Mouse (Mus musculus) midbrain, embryonic 13.5 days (tissue): ENCODE measurements around the gene Ppp4c. TPM values are rescaled to one million over a fixed set of nuclear protein-coding genes. Genes with fewer than 3 reads are reported as not detected.
A peak's percentile ranks its signal among the peaks of the same experiment; 100 is the strongest.

Experiments used
- ATAC-seq: fragments of 200-750 bp; cut with Nextera tagmentation; 2 replicates; pipeline ENCODE4 v1.8.0; 2017; ENCODE audit warnings: mild to moderate bottlenecking, moderate TSS enrichment, moderate library complexity
- H3K27ac ChIP-seq: fragments of 300-500 bp; sonication (generic); 2 replicates; pipeline ENCODE4 v1.5.1; 2015; ENCODE audit warnings: inconsistent platforms, mild to moderate bottlenecking, moderate library complexity
- H3K27me3 ChIP-seq: fragments of 300-500 bp; sonication (generic); 2 replicates; pipeline ENCODE4 v1.6.1; 2015; ENCODE audit warnings: mild to moderate bottlenecking, inconsistent platforms
- H3K36me3 ChIP-seq: fragments of 300-500 bp; sonication (generic); 2 replicates; pipeline ENCODE4 v1.6.1; 2015; ENCODE audit warnings: mild to moderate bottlenecking, inconsistent platforms
- H3K4me1 ChIP-seq: fragments of 300-500 bp; sonication (generic); replicated peaks from 2 replicates; pipeline ENCODE4 v1.6.1; 2015; ENCODE audit warnings: inconsistent platforms
- H3K4me2 ChIP-seq: fragments of 300-500 bp; sonication (generic); replicated peaks from 2 replicates; pipeline ENCODE4 v1.6.1; 2015; ENCODE audit warnings: moderate library complexity, mild to moderate bottlenecking, inconsistent platforms
- H3K4me3 ChIP-seq: fragments of 300-500 bp; sonication (generic); replicated peaks from 2 replicates; pipeline ENCODE4 v1.5.1; 2015; ENCODE audit warnings: mild to moderate bottlenecking, inconsistent platforms
- H3K9ac ChIP-seq: fragments of 300-500 bp; sonication (generic); replicated peaks from 2 replicates; pipeline ENCODE4 v1.6.1; 2015; ENCODE audit warnings: mild to moderate bottlenecking, inconsistent platforms
- H3K9me3 ChIP-seq: fragments of 300-500 bp; sonication (generic); 2 replicates; pipeline ENCODE4 v1.6.1; 2016; ENCODE audit warnings: mild to moderate bottlenecking, inconsistent platforms
- WGBS: fragments of 180-500 bp; shearing (Covaris S2); methylation state at CpG from one replicate; pipeline ENCODE4 v1.1.7; 2015; 5-methylcytosine and 5-hydroxymethylcytosine counted together
- polyA plus RNA-seq: library from polyadenylated mRNA; unstranded; fragments of >200 nt; fragmentation: Nextera tagmentation; extraction: Ambion mirVana; gene quantifications from 2 replicates; pipeline ENCODE4 v1.2.1, GENCODE M21; 2015

Ppp4c gene
- 224 and 241 TPM in 2 replicates for polyA plus RNA-seq

- Histone ChIP-seq H3K9ac (peak within 1 kb of the TSS; percentile 86), H3K27ac (peak within 1 kb of the TSS; percentile 94), H3K9me3 (no peaks in the 10 kb centered on the region), H3K4me1 (peaks cover 38% of the 10 kb centered on the region), H3K27me3 (no peaks in the 10 kb centered on the region), H3K4me2 (peak within 1 kb of the TSS; percentile 90), H3K4me3 (peak within 1 kb of the TSS; percentile 76), H3K36me3 (peaks cover 62% of the 10 kb centered on the region)
- peak; percentile 96 for ATAC-seq
- under 1% methylated on average over 78 of the region's 83 CpGs for WGBS
Observed at GRCm38 (mm10) chr7:126791851-126792720, at the start of gene Ppp4c. Gene Ppp4c (minus strand): TSS chr7:126792496.

DNA sequence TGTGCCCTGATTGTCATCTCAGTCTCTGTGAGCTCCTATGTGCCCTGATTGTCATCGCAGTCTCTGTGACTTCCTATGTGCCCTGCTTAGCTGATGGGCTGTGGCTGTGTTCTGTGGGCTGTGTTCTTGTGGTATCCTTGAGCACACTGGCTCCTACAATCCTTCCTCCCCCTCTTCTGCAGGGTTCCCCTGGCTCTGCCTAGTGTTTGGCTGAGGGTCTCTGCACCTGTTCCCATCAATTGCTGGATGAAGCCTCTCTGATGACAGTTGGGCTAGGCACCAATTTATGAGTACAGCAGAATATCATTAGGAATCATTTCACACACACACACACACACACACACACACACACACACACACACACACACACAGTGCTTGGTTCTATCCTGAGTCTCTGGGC, 41.0 kb upstream of the Ppp4c start:
- WGBS = 95% methylated on average over 1 of the region's 1 CpGs
- peaks cover 21% of the 10 kb centered on the region for H3K4me1 ChIP-seq
- H3K4me2 ChIP-seq = no peak overlapping the region
- no peak overlapping the region for H3K4me3 ChIP-seq
- H3K9ac ChIP-seq = no peak overlapping the region
- no peak overlapping the region for H3K27ac ChIP-seq
- H3K9me3 ChIP-seq = no peaks in the 10 kb centered on the region
- ATAC-seq = no peak
- peaks cover 15% of the 10 kb centered on the region for H3K36me3 ChIP-seq
- H3K27me3 ChIP-seq = no peaks in the 10 kb centered on the region

DNA sequence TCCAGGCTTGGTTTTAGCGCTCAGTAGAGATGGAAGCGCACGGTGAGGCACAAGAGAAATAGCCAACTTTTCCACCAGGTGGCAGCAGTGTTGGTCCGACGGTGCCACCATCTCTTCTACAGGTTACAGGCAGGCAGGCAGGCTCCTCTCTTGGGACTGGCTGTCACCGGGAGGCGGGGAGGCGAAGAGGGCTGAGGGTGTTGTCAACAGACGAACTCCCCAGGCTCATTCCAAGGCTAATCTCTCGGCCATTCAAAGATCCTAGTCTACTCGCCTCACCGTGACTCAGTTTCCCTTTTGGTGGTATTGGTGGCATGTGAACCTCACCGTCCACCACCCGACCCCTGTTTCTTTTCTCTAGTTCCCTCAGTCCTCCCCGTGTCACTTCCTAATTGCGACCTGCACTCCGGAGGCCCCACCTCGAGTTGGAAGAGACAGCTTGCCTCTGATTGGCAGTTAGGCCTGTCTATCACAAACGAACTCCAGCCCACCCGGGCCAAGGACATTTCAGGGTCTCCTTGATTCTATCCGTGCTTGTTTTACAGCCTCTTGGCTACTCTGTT, 39.8 kb upstream of the Ppp4c start:
- Histone ChIP-seq H3K27ac (peak overlapping the region; percentile 45; the same call in 1 of the 2 replicates), H3K9ac (peak overlapping the region; percentile 25), H3K4me3 (peak overlapping the region; percentile 33), H3K4me2 (peak overlapping the region; percentile 59), H3K27me3 (no peaks in the 10 kb centered on the region), H3K9me3 (no peaks in the 10 kb centered on the region), H3K36me3 (peaks cover 23% of the 10 kb centered on the region), H3K4me1 (peaks cover 28% of the 10 kb centered on the region)
- WGBS = under 1% methylated on average over 21 of the region's 21 CpGs
- peak; percentile 89 for ATAC-seq

GRCm38 (mm10) chr7:126831539-126831938, 39.2 kb upstream of the Ppp4c start, which contains the start of gene 4930451I11Rik:
Gene 4930451I11Rik (minus strand): TSS chr7:126831639.
- no peaks in the 10 kb centered on the region for H3K9me3 ChIP-seq
- 0 out of 2 replicates have a peak, but pooled peaks have one; percentile 28 for ATAC-seq
- H3K9ac ChIP-seq = peak within 1 kb of the TSS; percentile 25
- H3K36me3 ChIP-seq = peaks cover 27% of the 10 kb centered on the region
- H3K27ac ChIP-seq = peak within 1 kb of the TSS; percentile 45; the same call in 1 of the 2 replicates
- H3K27me3 ChIP-seq = no peaks in the 10 kb centered on the region
- WGBS = 60% methylated on average over 5 of the region's 5 CpGs
- peaks cover 34% of the 10 kb centered on the region for H3K4me1 ChIP-seq
- H3K4me2 ChIP-seq = peak within 1 kb of the TSS; percentile 59
- peak within 1 kb of the TSS; percentile 33 for H3K4me3 ChIP-seq

DNA sequence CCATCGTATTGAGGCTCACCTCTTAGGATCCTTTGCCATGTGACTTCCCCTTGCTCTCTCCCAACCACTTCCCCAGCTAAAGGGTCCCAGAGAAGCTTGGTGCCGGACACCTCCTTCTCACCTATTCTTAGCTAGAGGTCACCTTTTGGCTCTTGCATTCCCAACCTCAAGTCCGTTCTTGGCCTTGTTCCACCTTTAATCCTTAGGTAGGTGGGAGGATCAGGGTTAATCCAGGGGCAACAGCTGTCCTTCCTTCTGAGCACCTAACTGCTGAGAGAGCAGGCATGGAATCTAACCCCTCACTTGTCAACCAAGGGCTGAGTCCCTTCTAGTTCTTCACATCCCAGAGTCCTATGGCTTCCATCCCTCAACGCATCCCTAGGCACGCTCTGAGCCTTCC, 33.7 kb upstream of the Ppp4c start:
- Histone ChIP-seq H3K9ac (peak overlapping the region; percentile 50), H3K4me2 (peak overlapping the region; percentile 54), H3K36me3 (peaks cover 30% of the 10 kb centered on the region), H3K9me3 (no peaks in the 10 kb centered on the region), H3K27ac (no peak overlapping the region), H3K4me1 (peaks cover 65% of the 10 kb centered on the region), H3K4me3 (no peak overlapping the region), H3K27me3 (no peaks in the 10 kb centered on the region)
- 77% methylated on average over 5 of the region's 5 CpGs for WGBS
- ATAC-seq = no peak

DNA sequence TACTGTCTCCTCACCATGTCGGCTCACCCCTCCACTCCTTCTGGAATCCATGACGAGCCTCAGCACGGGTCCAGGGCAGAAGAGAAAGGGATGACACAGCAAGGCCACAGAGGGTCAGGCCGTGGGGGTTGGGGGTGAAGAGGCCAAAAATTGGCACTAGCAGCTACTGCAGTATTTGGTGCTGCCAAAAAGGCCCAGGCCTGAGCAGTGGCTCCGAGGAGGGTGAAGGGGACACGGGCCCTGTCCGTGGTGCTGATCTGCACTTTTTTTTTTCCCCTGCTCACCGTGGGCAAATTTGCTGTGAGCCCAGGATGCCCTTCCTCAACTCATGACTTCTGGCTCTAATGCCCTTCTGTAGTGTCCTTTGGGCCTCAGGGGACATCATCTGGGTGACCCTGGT, 33.1 kb upstream of the Ppp4c start:
- peak overlapping the region; percentile 54 for H3K4me2 ChIP-seq
- no peak for ATAC-seq
- no peaks in the 10 kb centered on the region for H3K9me3 ChIP-seq
- no peak overlapping the region for H3K27ac ChIP-seq
- WGBS = 28% methylated on average over 8 of the region's 8 CpGs
- H3K27me3 ChIP-seq = no peaks in the 10 kb centered on the region
- peaks cover 65% of the 10 kb centered on the region for H3K4me1 ChIP-seq
- H3K9ac ChIP-seq = peak overlapping the region; percentile 50
- peaks cover 27% of the 10 kb centered on the region for H3K36me3 ChIP-seq
- peak overlapping the region; percentile 70 for H3K4me3 ChIP-seq

GRCm38 (mm10) chr7:126823940-126824339, 31.6 kb upstream of the Ppp4c start:
- Histone ChIP-seq H3K9ac (peak overlapping the region; percentile 87), H3K27ac (peak overlapping the region; percentile 93), H3K4me1 (peaks cover 54% of the 10 kb centered on the region), H3K4me2 (peak overlapping the region; percentile 54), H3K9me3 (peaks cover 2% of the 10 kb centered on the region; the same call in 1 of the 2 replicates), H3K36me3 (peaks cover 21% of the 10 kb centered on the region), H3K27me3 (no peaks in the 10 kb centered on the region), H3K4me3 (peak overlapping the region; percentile 70)
- WGBS = 4% methylated on average over 10 of the region's 10 CpGs
- ATAC-seq = peak; percentile 16

DNA sequence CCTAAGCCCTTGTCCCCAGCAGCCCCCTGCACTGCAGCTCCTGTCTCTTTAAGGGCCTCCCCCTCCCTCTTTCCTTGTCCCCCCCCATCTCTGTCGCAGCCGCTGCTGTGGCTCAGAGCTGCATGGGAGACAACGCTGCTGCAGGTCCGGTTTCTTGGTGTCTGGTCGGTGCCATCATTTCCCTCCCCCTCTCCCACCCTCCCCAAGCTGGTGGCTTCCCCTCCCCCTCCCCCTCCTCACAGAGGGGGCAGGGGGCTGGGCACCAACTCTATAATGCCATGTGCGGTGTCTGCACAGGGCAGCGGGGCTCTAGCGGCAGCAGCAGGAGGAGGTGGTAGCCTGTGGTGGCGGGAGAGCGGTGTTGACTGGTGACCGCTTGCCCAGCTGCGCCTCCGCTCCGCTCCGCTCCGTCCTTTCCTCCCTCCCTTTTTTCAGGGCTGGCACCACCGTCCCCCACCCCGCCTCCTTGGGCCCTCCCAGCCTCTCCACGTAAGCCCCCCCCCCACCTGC, 31.0 kb upstream of the Ppp4c start:
- Histone ChIP-seq H3K36me3 (peaks cover 15% of the 10 kb centered on the region; the same call in 1 of the 2 replicates), H3K9me3 (peaks cover 3% of the 10 kb centered on the region; the same call in 1 of the 2 replicates), H3K9ac (peak overlapping the region; percentile 87), H3K4me2 (peak overlapping the region; percentile 54), H3K4me3 (peak overlapping the region; percentile 70), H3K27me3 (no peaks in the 10 kb centered on the region), H3K27ac (peak overlapping the region; percentile 93), H3K4me1 (peaks cover 52% of the 10 kb centered on the region)
- peak; percentile 87 for ATAC-seq
- WGBS = under 1% methylated on average over 19 of the region's 19 CpGs

- 10% methylated on average over 9 of the region's 9 CpGs for WGBS
- H3K9me3 ChIP-seq = peaks cover 3% of the 10 kb centered on the region; the same call in 1 of the 2 replicates
- peak overlapping the region; percentile 70 for H3K4me3 ChIP-seq
- H3K36me3 ChIP-seq = peaks cover 13% of the 10 kb centered on the region; the same call in 1 of the 2 replicates
- peaks cover 51% of the 10 kb centered on the region for H3K4me1 ChIP-seq
- peak overlapping the region; percentile 87 for H3K9ac ChIP-seq
- H3K27me3 ChIP-seq = no peaks in the 10 kb centered on the region
- H3K4me2 ChIP-seq = peak overlapping the region; percentile 54
- peak overlapping the region; percentile 93 for H3K27ac ChIP-seq
- ATAC-seq = peak; percentile 31
Observed at GRCm38 (mm10) chr7:126822741-126823140, 30.4 kb upstream of the Ppp4c start.

GRCm38 (mm10) chr7:126821835-126822511, 29.7 kb upstream of the Ppp4c start:
- Histone ChIP-seq H3K4me3 (peak overlapping the region; percentile 70), H3K27me3 (no peaks in the 10 kb centered on the region), H3K4me2 (peak overlapping the region; percentile 54), H3K27ac (peak overlapping the region; percentile 93), H3K9ac (peak overlapping the region; percentile 87), H3K9me3 (peaks cover 3% of the 10 kb centered on the region; the same call in 1 of the 2 replicates), H3K4me1 (peaks cover 44% of the 10 kb centered on the region), H3K36me3 (peaks cover 6% of the 10 kb centered on the region; the same call in 1 of the 2 replicates)
- peak; percentile 24 for ATAC-seq
- 21% methylated on average over 7 of the region's 7 CpGs for WGBS

DNA sequence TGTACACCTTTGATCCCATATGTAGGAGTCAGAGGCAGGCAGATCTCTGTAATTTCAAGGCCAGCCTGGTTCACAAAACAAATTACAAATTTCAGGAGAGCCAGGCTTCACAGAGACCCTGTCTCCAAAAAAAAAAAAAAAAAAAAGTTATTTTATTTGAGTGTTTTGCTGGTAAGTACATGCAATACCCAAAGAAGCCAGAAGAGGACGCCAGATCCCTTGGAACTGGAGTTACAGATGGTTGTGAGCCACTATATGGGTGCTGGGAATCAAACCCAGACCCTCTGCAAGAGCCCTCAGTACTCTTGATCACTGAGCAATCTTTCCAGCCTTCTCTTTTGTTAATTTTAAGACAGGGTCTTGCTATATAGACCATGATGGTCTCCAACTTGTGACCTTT, 26.5 kb upstream of the Ppp4c start:
- H3K4me1 ChIP-seq = peaks cover 13% of the 10 kb centered on the region
- no peaks in the 10 kb centered on the region for H3K27me3 ChIP-seq
- WGBS = 40% methylated on average over 1 of the region's 1 CpGs
- H3K9ac ChIP-seq = no peak overlapping the region
- no peak for ATAC-seq
- no peak overlapping the region for H3K27ac ChIP-seq
- H3K4me3 ChIP-seq = no peak overlapping the region
- H3K4me2 ChIP-seq = no peak overlapping the region
- H3K9me3 ChIP-seq = peaks cover 3% of the 10 kb centered on the region; the same call in 1 of the 2 replicates
- H3K36me3 ChIP-seq = no peaks in the 10 kb centered on the region
